Mouse (Mus musculus) common myeloid progenitor, adult 5-6 weeks (primary cell): ENCODE data around the gene Cltc. TPM values are rescaled to one million over a fixed set of nuclear protein-coding genes. Genes with fewer than 3 reads are reported as not detected.
"Not testable (repeated sequence)": the region's sequence is repeated elsewhere in the genome, so short reads cannot be mapped to it uniquely, and the experiment has no call there.

Experiments used
- ATAC-seq: replicated peaks from 2 replicates; pipeline ENCODE4 v1.8.0; 2016; ENCODE audit warnings: low read depth, mild to moderate bottlenecking, moderate TSS enrichment, inconsistent platforms; ENCODE audit not compliant: poor library complexity, severe bottlenecking
- total RNA-seq: library from RNA; stranded (forward); fragments of 200-1000, 187-1606 nt; gene quantifications from 2 replicates; pipeline ENCODE4 v1.2.3, GENCODE M21; 2017

Gene Cltc
- total RNA-seq, 1 experiment from 2014 or later, result 175 TPM

- ATAC-seq, result no peak
These were observed 17.9 kb downstream of the Cltc start for GRCm38 (mm10) chr11:86739470-86739869.

- ATAC-seq, result no peak; the same call in 1 of the 2 replicates
These were observed 18.4 kb downstream of the Cltc start for GRCm38 (mm10) chr11:86738956-86739355.

GRCm38 (mm10) chr11:86738308-86738707 is 19.1 kb downstream of the Cltc start:
- not testable (repeated sequence) for ATAC-seq

- no peak for ATAC-seq
These were observed 19.9 kb downstream of the Cltc start for GRCm38 (mm10) chr11:86737301-86738000.

GRCm38 (mm10) chr11:86734993-86735392 is 22.4 kb downstream of the Cltc start:
- ATAC-seq, result no peak

GRCm38 (mm10) chr11:86734241-86734939 is 23.0 kb downstream of the Cltc start:
- ATAC-seq, result no peak

GRCm38 (mm10) chr11:86731443-86731842 is 25.9 kb downstream of the Cltc start:
- no peak for ATAC-seq

- ATAC-seq, result no peak
These were observed 31.8 kb downstream of the Cltc start for GRCm38 (mm10) chr11:86725607-86726006.

GRCm38 (mm10) chr11:86724982-86725381 is 32.4 kb downstream of the Cltc start:
- no peak for ATAC-seq

- ATAC-seq, result no peak
These were observed 33.4 kb downstream of the Cltc start for GRCm38 (mm10) chr11:86724004-86724403.

- peak; percentile 76 for ATAC-seq
These were observed 38.0 kb downstream of the Cltc start for GRCm38 (mm10) chr11:86719390-86719789.

- ATAC-seq, result no peak
These were observed 39.0 kb downstream of the Cltc start for GRCm38 (mm10) chr11:86718369-86718768.

GRCm38 (mm10) chr11:86717306-86718065 is 39.9 kb downstream of the Cltc start:
- peak; percentile 45; the same call in 1 of the 2 replicates for ATAC-seq

- no peak for ATAC-seq
These were observed 42.8 kb downstream of the Cltc start for GRCm38 (mm10) chr11:86714606-86715005.

GRCm38 (mm10) chr11:86701151-86701550 is 56.2 kb downstream of the Cltc start:
- no peak for ATAC-seq

- ATAC-seq, result no peak
These were observed 61.9 kb downstream of the Cltc start for GRCm38 (mm10) chr11:86695461-86695860.

GRCm38 (mm10) chr11:86692546-86692945 is 64.8 kb downstream of the Cltc start:
- no peak for ATAC-seq

- no peak for ATAC-seq
These were observed 65.4 kb downstream of the Cltc start for GRCm38 (mm10) chr11:86691956-86692355.

GRCm38 (mm10) chr11:86691482-86691881 is 65.9 kb downstream of the Cltc start:
- ATAC-seq, result no peak

GRCm38 (mm10) chr11:86690383-86690782 is 67.0 kb downstream of the Cltc start:
- no peak for ATAC-seq

GRCm38 (mm10) chr11:86685366-86685765 is 72.0 kb downstream of the Cltc start:
- ATAC-seq, result no peak
